Mouse (Mus musculus) liver, embryonic 15.5 days (tissue): Measurements from ENCODE around the gene Fbxw2. TPM values are rescaled to one million over a fixed set of nuclear protein-coding genes. Genes with fewer than 3 reads are reported as not detected.
"Not testable (repeated sequence)": the region's sequence is repeated elsewhere in the genome, so short reads cannot be mapped to it uniquely, and the experiment has no call there.

Source experiments
- ATAC-seq: fragments of 200-750 bp; cut with Nextera tagmentation; 2 replicates; pipeline ENCODE4 v1.8.0; 2017; ENCODE audit warnings: moderate number of reproducible peaks, mild to moderate bottlenecking, moderate library complexity; ENCODE audit not compliant: insufficient read depth
- H3K27ac ChIP-seq: fragments of 300-500 bp; sonication (generic); replicated peaks from 2 replicates; pipeline ENCODE4 v1.5.1; 2015; ENCODE audit warnings: mild to moderate bottlenecking, inconsistent platforms
- H3K27me3 ChIP-seq: fragments of 300-500 bp; sonication (generic); 2 replicates; pipeline ENCODE4 v1.6.1; 2015; ENCODE audit warnings: mild to moderate bottlenecking, inconsistent platforms
- H3K36me3 ChIP-seq: fragments of 300-500 bp; sonication (generic); replicated peaks from 2 replicates; pipeline ENCODE4 v1.6.1; 2015; ENCODE audit warnings: moderate library complexity, mild to moderate bottlenecking, inconsistent platforms
- H3K4me1 ChIP-seq: fragments of 300-500 bp; sonication (generic); replicated peaks from 2 replicates; pipeline ENCODE4 v1.6.1; 2015; ENCODE audit warnings: inconsistent platforms
- H3K4me2 ChIP-seq: fragments of 300-500 bp; sonication (generic); 2 replicates; pipeline ENCODE4 v1.6.1; 2015; ENCODE audit warnings: moderate library complexity, mild to moderate bottlenecking, inconsistent platforms
- H3K4me3 ChIP-seq: fragments of 300-500 bp; sonication (generic); replicated peaks from 2 replicates; pipeline ENCODE4 v1.5.1; 2015; ENCODE audit warnings: mild to moderate bottlenecking, inconsistent platforms
- H3K9ac ChIP-seq: fragments of 300-500 bp; sonication (generic); 2 replicates; pipeline ENCODE4 v1.6.1; 2015; ENCODE audit warnings: moderate library complexity, mild to moderate bottlenecking, inconsistent platforms
- H3K9me3 ChIP-seq: fragments of 300-500 bp; sonication (generic); replicated peaks from 2 replicates; pipeline ENCODE4 v1.6.1; 2016; ENCODE audit warnings: inconsistent platforms
- WGBS: fragments of 180-500 bp; shearing (Covaris S2); methylation state at CpG from one replicate; pipeline ENCODE4 v1.1.7; 2015; ENCODE audit warnings: mixed read lengths; ENCODE audit not compliant: insufficient replicate concordance; 5-methylcytosine and 5-hydroxymethylcytosine counted together
- polyA plus RNA-seq: library from polyadenylated mRNA; unstranded; fragments of >200 nt; fragmentation: Nextera tagmentation; extraction: Ambion mirVana; gene quantifications from 2 replicates; pipeline ENCODE4 v1.2.1, GENCODE M21; 2015

Gene Fbxw2
- polyA plus RNA-seq, 1 experiment from 2014 or later: 57.5 TPM

- Histone ChIP-seq H3K27ac (peak overlapping the region; percentile 76), H3K4me3 (no peak overlapping the region), H3K9me3 (no peaks in the 10 kb centered on the region), H3K36me3 (peaks cover 95% of the 10 kb centered on the region), H3K27me3 (no peaks in the 10 kb centered on the region), H3K4me1 (peaks cover 66% of the 10 kb centered on the region), H3K4me2 (0 out of 2 replicates have a peak overlapping the region, but pooled peaks have one; percentile 4), H3K9ac (0 out of 2 replicates have a peak overlapping the region, but pooled peaks have one; percentile 3)
- WGBS: 57% methylated on average over 3 of the region's 3 CpGs
- ATAC-seq: peak; percentile 76
These were observed 15.3 kb downstream of the Fbxw2 start for GRCm38 (mm10) chr2:34810775-34811174.

GRCm38 (mm10) chr2:34809568-34809967 lies 16.5 kb downstream of the Fbxw2 start:
- Histone ChIP-seq H3K4me2 (peak overlapping the region; percentile 27), H3K27ac (peak overlapping the region; percentile 76), H3K4me1 (peaks cover 68% of the 10 kb centered on the region), H3K4me3 (no peak overlapping the region), H3K27me3 (no peaks in the 10 kb centered on the region), H3K9ac (no peak overlapping the region; the same call in 1 of the 2 replicates), H3K36me3 (peaks cover 89% of the 10 kb centered on the region), H3K9me3 (no peaks in the 10 kb centered on the region)
- no peak for ATAC-seq
- WGBS: 59% methylated on average over 1 of the region's 1 CpGs

DNA sequence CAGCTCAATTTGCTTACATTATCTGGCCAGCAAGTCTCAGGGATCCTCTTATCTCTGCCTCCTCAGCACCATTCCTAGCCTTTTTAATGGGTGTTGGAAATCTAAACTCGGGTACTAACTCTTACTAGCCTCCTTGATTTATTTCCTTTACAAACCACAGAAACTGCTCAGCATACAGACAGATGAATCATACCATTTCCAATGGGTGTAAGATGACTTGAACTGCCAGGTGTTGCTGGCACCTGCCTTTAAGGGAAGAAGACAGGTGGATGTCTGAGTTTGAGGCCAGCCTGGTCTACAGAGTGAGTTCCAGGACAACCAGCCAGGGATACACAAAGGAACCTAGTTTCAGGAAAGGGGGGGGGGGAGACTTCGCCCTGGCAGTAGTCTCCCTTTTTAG lies 18.1 kb downstream of the Fbxw2 start:
- WGBS: 37% methylated on average over 2 of the region's 2 CpGs
- Histone ChIP-seq H3K27ac (peak overlapping the region; percentile 67), H3K4me2 (no peak overlapping the region), H3K36me3 (peaks cover 77% of the 10 kb centered on the region), H3K27me3 (no peaks in the 10 kb centered on the region), H3K4me3 (no peak overlapping the region), H3K9ac (no peak overlapping the region), H3K9me3 (no peaks in the 10 kb centered on the region), H3K4me1 (peaks cover 80% of the 10 kb centered on the region)
- ATAC-seq: no peak

- 69% methylated on average over 10 of the region's 10 CpGs for WGBS
These were observed 20.7 kb downstream of the Fbxw2 start for GRCm38 (mm10) chr2:34805364-34805950.

GRCm38 (mm10) chr2:34804815-34805214 lies 21.3 kb downstream of the Fbxw2 start:
- ATAC-seq: peak; percentile 66
- H3K4me2 ChIP-seq: peak overlapping the region; percentile 72
- 21% methylated on average over 1 of the region's 1 CpGs for WGBS
- peaks cover 46% of the 10 kb centered on the region for H3K36me3 ChIP-seq
- H3K9ac ChIP-seq: peak overlapping the region; percentile 50; the same call in 1 of the 2 replicates
- H3K4me1 ChIP-seq: peaks cover 79% of the 10 kb centered on the region
- H3K4me3 ChIP-seq: peak overlapping the region; percentile 77
- H3K27ac ChIP-seq: peak overlapping the region; percentile 90
- H3K9me3 ChIP-seq: no peaks in the 10 kb centered on the region
- H3K27me3 ChIP-seq: no peaks in the 10 kb centered on the region

More at GRCm38 (mm10) chr2:34805364-34805950, 20.7 kb downstream of the Fbxw2 start:
- H3K4me3 ChIP-seq: peak overlapping the region; percentile 22
- H3K4me2 ChIP-seq: peak overlapping the region; percentile 72
- peaks cover 53% of the 10 kb centered on the region for H3K36me3 ChIP-seq
- H3K9ac ChIP-seq: peak overlapping the region; percentile 50; the same call in 1 of the 2 replicates
- peaks cover 79% of the 10 kb centered on the region for H3K4me1 ChIP-seq
- H3K9me3 ChIP-seq: no peaks in the 10 kb centered on the region
- no peaks in the 10 kb centered on the region for H3K27me3 ChIP-seq
- peak overlapping the region; percentile 90 for H3K27ac ChIP-seq
- peak; percentile 56 for ATAC-seq

DNA sequence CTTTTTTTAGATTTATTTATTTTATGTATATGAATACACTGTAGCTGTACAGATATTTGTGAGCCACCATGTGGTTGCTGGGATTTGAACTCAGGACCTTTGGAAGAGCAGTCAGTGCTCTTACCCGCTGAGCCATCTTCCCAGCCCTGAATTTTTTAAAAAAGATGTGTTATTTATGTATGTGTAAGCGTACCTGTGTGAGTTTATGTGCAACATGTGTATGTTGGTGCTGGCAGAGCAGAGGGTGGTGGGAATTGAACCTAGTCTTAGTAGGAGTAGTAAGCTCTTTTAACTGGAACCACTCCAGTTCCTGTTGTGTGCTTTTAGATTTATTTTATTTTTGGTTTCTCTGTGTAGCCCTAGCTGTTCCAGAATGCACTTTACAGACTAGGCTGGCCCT lies 21.9 kb downstream of the Fbxw2 start:
- Histone ChIP-seq H3K36me3 (peaks cover 40% of the 10 kb centered on the region), H3K4me3 (peak overlapping the region; percentile 77), H3K27me3 (no peaks in the 10 kb centered on the region), H3K4me1 (peaks cover 75% of the 10 kb centered on the region), H3K27ac (peak overlapping the region; percentile 90), H3K9me3 (no peaks in the 10 kb centered on the region), H3K9ac (peak overlapping the region; percentile 50), H3K4me2 (peak overlapping the region; percentile 72)
- 85% methylated on average over 2 of the region's 2 CpGs for WGBS
- no peak for ATAC-seq

DNA sequence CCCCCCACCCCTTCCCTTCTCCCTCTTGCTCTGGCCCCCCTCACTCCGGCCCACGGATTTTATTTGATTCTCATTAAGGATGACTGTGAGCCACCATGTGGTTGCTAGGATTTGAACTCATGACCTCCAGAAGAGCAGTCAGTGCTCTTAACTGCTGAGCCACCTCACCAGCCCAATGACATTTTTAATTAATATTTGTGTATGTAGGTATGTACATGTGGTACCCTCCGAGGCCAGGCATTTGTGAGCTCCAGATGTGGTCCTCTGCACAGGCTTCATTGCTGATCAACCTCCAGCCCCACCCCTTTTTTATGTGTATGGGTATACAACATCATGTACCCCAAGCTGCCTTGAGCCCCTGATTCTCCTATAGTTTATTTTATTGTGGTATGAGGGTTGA lies 22.4 kb downstream of the Fbxw2 start:
- Histone ChIP-seq H3K36me3 (peaks cover 36% of the 10 kb centered on the region), H3K27ac (peak overlapping the region; percentile 90), H3K27me3 (no peaks in the 10 kb centered on the region), H3K4me3 (peak overlapping the region; percentile 77), H3K4me2 (peak overlapping the region; percentile 72), H3K9me3 (no peaks in the 10 kb centered on the region), H3K4me1 (peaks cover 75% of the 10 kb centered on the region), H3K9ac (peak overlapping the region; percentile 33)
- no peak for ATAC-seq
- 76% methylated on average over 3 of the region's 3 CpGs for WGBS

DNA sequence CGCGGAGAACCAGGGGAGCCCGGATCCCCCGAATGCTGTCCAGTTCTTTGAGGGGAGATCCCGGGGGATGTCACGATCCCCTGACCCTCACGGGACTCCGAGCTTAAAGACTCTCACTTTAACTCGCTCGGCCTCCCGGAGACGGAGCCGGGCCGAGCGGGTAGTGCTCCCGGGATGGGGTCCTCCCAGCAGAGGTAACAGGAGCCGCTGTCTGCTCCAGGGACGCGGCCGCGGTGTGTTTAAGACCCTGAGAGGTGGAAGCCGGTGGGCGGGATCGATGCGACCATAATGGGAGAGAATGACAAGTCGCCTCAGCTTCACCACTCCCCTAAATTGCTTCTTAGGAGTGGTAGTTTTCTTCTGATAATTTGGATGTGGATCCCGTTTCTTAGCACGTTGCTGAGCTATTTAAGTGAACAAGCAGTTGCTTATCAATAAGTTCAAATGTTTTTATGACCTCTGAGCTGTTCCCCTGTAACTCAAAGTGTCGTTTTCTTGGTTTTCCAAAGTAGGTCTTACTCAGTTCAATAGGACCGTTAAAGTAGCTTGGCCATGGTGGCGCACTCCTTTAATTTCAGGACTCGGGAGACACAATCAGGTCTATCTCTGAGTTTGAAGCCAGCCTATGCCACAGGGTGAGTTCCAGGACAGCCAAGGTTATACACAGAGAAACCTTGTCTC lies 23.4 kb downstream of the Fbxw2 start:
- Histone ChIP-seq H3K4me1 (peaks cover 76% of the 10 kb centered on the region), H3K36me3 (peaks cover 26% of the 10 kb centered on the region), H3K4me3 (peak overlapping the region; percentile 77), H3K27ac (peak overlapping the region; percentile 95), H3K9ac (peak overlapping the region; percentile 89), H3K4me2 (peak overlapping the region; percentile 72)
- H3K27me3 ChIP-seq, H3K9me3 ChIP-seq: not testable (repeated sequence)
- ATAC-seq: peak; percentile 41
- WGBS: 0% methylated on average over 27 of the region's 32 CpGs

DNA sequence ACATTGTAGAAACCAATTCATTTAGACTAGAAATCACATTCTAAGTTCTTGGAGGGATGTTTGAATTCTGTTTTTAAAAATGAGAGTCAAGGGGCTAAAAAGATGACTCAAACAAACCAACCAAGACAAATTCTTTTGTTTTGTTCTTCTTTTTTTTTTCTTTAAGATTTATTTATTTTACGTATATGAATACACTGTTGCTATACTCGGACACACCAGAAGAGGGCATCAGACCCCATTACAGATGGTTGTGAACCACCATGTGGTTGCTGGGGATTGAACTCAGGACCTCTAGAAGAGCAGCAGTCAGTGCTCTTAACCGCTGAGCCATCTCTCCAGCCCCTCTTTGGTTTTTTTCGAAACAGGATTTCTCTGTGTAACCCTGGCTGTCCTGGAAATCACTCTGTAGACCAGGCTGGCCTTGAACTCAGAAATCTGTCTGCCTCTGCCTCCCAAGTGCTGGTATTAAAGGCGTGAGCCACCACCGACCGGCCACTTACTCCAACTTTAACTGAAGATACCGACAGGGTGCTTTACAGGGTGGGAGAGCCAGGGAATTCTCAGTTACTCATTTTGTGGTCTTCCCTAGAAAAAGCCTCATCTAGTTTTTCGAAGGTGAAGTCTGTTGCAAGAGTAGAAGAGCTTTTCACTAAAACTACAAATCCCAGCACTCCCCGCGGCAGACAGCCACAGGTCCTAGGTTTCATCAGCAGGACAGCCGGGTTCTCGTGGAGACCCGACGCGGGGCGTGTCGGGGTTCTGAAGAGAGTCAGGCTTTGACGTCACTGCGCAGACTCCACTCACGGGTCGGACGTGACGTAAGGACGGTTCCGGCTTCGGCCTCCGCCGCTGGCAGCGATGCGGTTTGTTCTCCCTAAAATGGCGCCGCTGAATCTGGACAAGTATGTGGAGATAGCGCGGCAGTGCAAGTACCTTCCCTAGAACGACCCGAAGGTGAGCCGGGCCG lies 24.3 kb downstream of the Fbxw2 start:
- Histone ChIP-seq H3K9me3 (no peaks in the 10 kb centered on the region), H3K4me2 (peak overlapping the region; percentile 72), H3K4me1 (peaks cover 68% of the 10 kb centered on the region), H3K27ac (peak overlapping the region; percentile 95), H3K4me3 (peak overlapping the region; percentile 77), H3K27me3 (no peaks in the 10 kb centered on the region), H3K36me3 (peaks cover 20% of the 10 kb centered on the region), H3K9ac (peak overlapping the region; percentile 89)
- ATAC-seq: peak; percentile 80
- 6% methylated on average over 39 of the region's 39 CpGs for WGBS

DNA sequence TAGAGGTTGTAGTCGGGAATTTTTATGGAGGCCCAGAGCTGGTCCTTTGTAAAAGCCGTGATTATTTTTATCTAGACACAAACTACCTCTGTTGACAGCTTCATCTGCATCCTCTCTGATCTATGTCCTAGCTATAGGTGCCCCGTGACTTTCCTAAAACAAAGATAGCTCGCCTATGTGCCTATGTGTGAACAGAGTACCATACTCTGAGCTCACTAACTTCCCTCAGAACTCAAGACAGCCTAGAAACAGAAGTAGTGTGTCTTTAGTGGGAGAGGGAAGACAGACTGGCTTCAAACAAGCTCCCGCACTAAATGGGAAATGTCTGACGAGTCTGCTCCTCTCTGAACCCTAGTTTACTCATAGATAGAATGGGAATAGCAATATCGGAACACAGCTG lies 25.7 kb downstream of the Fbxw2 start:
- Histone ChIP-seq H3K27me3 (no peaks in the 10 kb centered on the region), H3K4me2 (peak overlapping the region; percentile 84), H3K36me3 (peaks cover 15% of the 10 kb centered on the region), H3K9me3 (no peaks in the 10 kb centered on the region), H3K4me1 (peaks cover 54% of the 10 kb centered on the region), H3K4me3 (peak overlapping the region; percentile 79), H3K27ac (peak overlapping the region; percentile 86), H3K9ac (peak overlapping the region; percentile 78)
- 31% methylated on average over 7 of the region's 7 CpGs for WGBS
- ATAC-seq: no peak
